Mouse (Mus musculus) MEL (cell line): ENCODE results near the gene Macrod2.

Source experiments
- CTCF ChIP-seq, 3 experiments: IDR thresholded peaks in 2 of 3; conservative IDR thresholded peaks in 1 of 3; 2 replicates each; pipeline ENCODE4 v1.5.1; 2011 to 2012; ENCODE audit warnings: low read length in 3 of 3, low read depth in 2 of 3, mild to moderate bottlenecking in 2 of 3, improper control_type of control experiment in 1 of 3, inconsistent platforms in 1 of 3, mixed read lengths in 1 of 3, moderate library complexity in 1 of 3; ENCODE audit not compliant: control insufficient read depth in 1 of 3, insufficient read depth in 1 of 3, poor library complexity in 1 of 3, severe bottlenecking in 1 of 3
- MYC ChIP-seq: IDR thresholded peaks from 2 replicates; pipeline ENCODE4 v1.6.1; 2011; ENCODE audit warnings: low read depth, mild to moderate bottlenecking, low read length, improper control_type of control experiment, moderate library complexity
- POLR2A ChIP-seq, 2 experiments: IDR thresholded peaks; 2 replicates each; pipeline ENCODE4 v1.6.1; 2011 to 2012; ENCODE audit warnings: low read length in 2 of 2, mild to moderate bottlenecking in 2 of 2, control low read depth in 1 of 2, improper control_type of control experiment in 1 of 2, low read depth in 1 of 2, moderate library complexity in 1 of 2; ENCODE audit not compliant: control insufficient read depth in 1 of 2, insufficient read depth in 1 of 2, poor library complexity in 1 of 2
- POLR2AphosphoS2 ChIP-seq: IDR thresholded peaks from 2 replicates; pipeline ENCODE4 v1.6.1; 2011; ENCODE audit warnings: low read length, improper control_type of control experiment
- TBP ChIP-seq: IDR thresholded peaks from 2 replicates; pipeline ENCODE4 v1.8.0; 2011; ENCODE audit warnings: low read depth, low read length, improper control_type of control experiment
- UBTF ChIP-seq: IDR thresholded peaks from 2 replicates; pipeline ENCODE4 v1.6.1; 2012; ENCODE audit warnings: low read depth, mild to moderate bottlenecking, inconsistent platforms, low read length, improper control_type of control experiment, moderate library complexity, borderline replicate concordance; ENCODE audit not compliant: insufficient read depth
- USF1 ChIP-seq: IDR thresholded peaks from 2 replicates; pipeline ENCODE4 v1.6.1; 2014; ENCODE audit warnings: low read depth, mild to moderate bottlenecking, inconsistent platforms, low read length, improper control_type of control experiment, moderate library complexity

DNA sequence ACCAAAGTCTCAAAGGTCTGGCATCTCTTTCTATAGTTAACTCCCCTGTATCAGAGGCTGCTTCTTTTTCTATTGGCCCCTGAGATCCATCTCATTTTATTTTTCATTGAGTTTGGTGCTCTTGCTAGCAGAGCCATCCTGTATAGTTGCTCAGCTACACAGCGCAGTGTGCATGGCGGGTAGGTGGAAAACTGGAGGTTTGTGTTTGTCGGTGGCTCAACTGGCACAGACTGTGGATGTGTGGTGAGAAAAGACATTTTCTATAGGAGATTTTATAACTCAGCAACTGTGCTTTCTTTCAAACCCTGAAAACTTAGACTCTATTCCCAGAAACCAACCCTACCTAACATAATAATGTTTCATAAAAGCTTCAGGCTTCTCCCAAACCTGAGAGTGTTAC lies 365.0 kb downstream of the Macrod2 start:
- TF ChIP-seq POLR2AphosphoS2 (no peak), TBP (no peak), UBTF (no peak), MYC (no peak), POLR2A (IDR thresholded peaks at IDR 0.05; ENCODE audit: control insufficient read depth in 1 of 2, insufficient read depth in 1 of 2, low read depth in 1 of 2, low read length in 2 of 2, poor library complexity in 1 of 2) (no peak), USF1 (no peak), CTCF (IDR thresholded peaks at IDR 0.05 in 2 of 3, conservative IDR thresholded peaks at IDR 0.05 in 1 of 3; ENCODE audit: control insufficient read depth in 1 of 3, insufficient read depth in 1 of 3, low read depth in 2 of 3, low read length in 3 of 3, poor library complexity in 1 of 3, severe bottlenecking in 1 of 3) (no peak)
